Mouse (Mus musculus) stomach, postnatal 0 days (tissue): Measurements from ENCODE around the gene Lactb. TPM values are rescaled to one million over a fixed set of nuclear protein-coding genes. Genes with fewer than 3 reads are reported as not detected.

ENCODE experiments used
- ATAC-seq: fragments of 200-750 bp; cut with Nextera tagmentation; 2 replicates; pipeline ENCODE4 v1.8.0; 2017; ENCODE audit not compliant: low FRiP score, low TSS enrichment
- DNase-seq: peaks from one replicate; pipeline ENCODE4 v3.0.0-alpha.2; 2016; ENCODE audit warnings: low spot score
- H3K27ac ChIP-seq: fragments of 300-500 bp; sonication (generic); replicated peaks from 2 replicates; pipeline ENCODE4 v1.5.1; 2014; ENCODE audit warnings: mild to moderate bottlenecking, control low read depth
- H3K27me3 ChIP-seq: fragments of 300-500 bp; sonication (generic); 2 replicates; pipeline ENCODE4 v1.6.1; 2014; ENCODE audit warnings: low read length; ENCODE audit not compliant: control insufficient read depth, insufficient read depth
- H3K36me3 ChIP-seq: fragments of 300-500 bp; sonication (generic); 2 replicates; pipeline ENCODE4 v1.6.1; 2014; ENCODE audit warnings: low read length, mixed read lengths; ENCODE audit not compliant: control insufficient read depth, insufficient read depth
- H3K4me1 ChIP-seq: fragments of 300-500 bp; sonication (generic); replicated peaks from 2 replicates; pipeline ENCODE4 v1.6.1; 2014; ENCODE audit warnings: antibody characterized with exemption; ENCODE audit not compliant: control insufficient read depth, insufficient read depth
- H3K4me2 ChIP-seq: fragments of 300-500 bp; sonication (generic); replicated peaks from 2 replicates; pipeline ENCODE4 v1.6.1; 2014; ENCODE audit warnings: low read depth, mild to moderate bottlenecking, control low read depth, moderate library complexity
- H3K4me3 ChIP-seq: fragments of 300-500 bp; sonication (generic); 2 replicates; pipeline ENCODE4 v1.5.1; 2014; ENCODE audit warnings: low read depth, low read length, control low read depth
- H3K9ac ChIP-seq: fragments of 300-500 bp; sonication (generic); 2 replicates; pipeline ENCODE4 v1.6.1; 2014; ENCODE audit warnings: mild to moderate bottlenecking, low read length, control low read depth, mixed read lengths
- H3K9me3 ChIP-seq: fragments of 300-500 bp; sonication (generic); 2 replicates; pipeline ENCODE4 v1.6.1; 2016; ENCODE audit warnings: low read length; ENCODE audit not compliant: control insufficient read depth
- CTCF ChIP-seq: IDR thresholded peaks from 2 replicates; pipeline ENCODE4 v1.5.1; 2016; ENCODE audit warnings: antibody characterized with exemption, low read depth, mild to moderate bottlenecking, moderate library complexity
- EP300 ChIP-seq: optimal IDR thresholded peaks from 2 replicates; pipeline ENCODE3; 2016; ENCODE audit warnings: antibody characterized with exemption
- WGBS: fragments of 180-500 bp; shearing (Covaris S2); extraction: QIAGEN DNeasy Blood & Tissue Kit; methylation state at CpG from one replicate; pipeline ENCODE4 v1.1.7; 2014; 5-methylcytosine and 5-hydroxymethylcytosine counted together
- polyA plus RNA-seq: library from polyadenylated mRNA; unstranded; fragments of >200 nt; fragmentation: Nextera tagmentation; extraction: Ambion mirVana; gene quantifications from 2 replicates; pipeline ENCODE4 v1.2.1, GENCODE M21; 2015

Lactb gene
- polyA plus RNA-seq, 1 experiment from 2014 or later = 12.2 TPM

- H3K9ac ChIP-seq = no peak overlapping the region
- no peaks in the 10 kb centered on the region for H3K9me3 ChIP-seq
- ATAC-seq = no peak
- DNase-seq = no peak
- no peak for TF ChIP-seq CTCF
- TF ChIP-seq EP300 = no peak
- no peaks in the 10 kb centered on the region for H3K36me3 ChIP-seq
- H3K27ac ChIP-seq = no peak overlapping the region
- H3K4me2 ChIP-seq = no peak overlapping the region
- H3K4me3 ChIP-seq = no peak overlapping the region
- H3K27me3 ChIP-seq = no peaks in the 10 kb centered on the region
- no peaks in the 10 kb centered on the region for H3K4me1 ChIP-seq
These were observed 63.0 kb downstream of the Lactb start for GRCm38 (mm10) chr9:66912304-66912703.

DNA sequence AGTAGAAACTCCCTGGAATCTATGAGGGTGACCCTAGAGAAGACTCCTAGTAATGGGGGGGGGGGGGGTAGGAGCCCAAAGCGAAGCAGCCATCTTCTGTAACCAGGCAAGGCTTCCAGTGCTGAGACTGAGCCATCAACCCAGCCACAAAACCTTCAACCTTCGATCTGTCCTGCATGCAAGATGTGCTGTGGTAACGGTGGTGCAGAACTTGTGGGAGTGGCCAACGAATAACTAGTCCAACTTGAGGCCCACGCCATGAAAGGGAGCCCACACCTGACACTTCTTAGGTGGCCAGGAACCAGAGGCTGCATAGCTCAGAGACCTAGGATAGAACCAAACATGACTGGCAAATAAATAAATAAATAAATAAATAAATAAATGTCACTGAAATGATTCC is 64.6 kb downstream of the Lactb start:
- TF ChIP-seq EP300 (no peak), CTCF (no peak)
- 89% methylated on average over 5 of the region's 5 CpGs for WGBS
- Histone ChIP-seq H3K9ac (no peak overlapping the region), H3K9me3 (no peaks in the 10 kb centered on the region), H3K4me3 (no peak overlapping the region), H3K4me2 (no peak overlapping the region), H3K27me3 (no peaks in the 10 kb centered on the region), H3K36me3 (no peaks in the 10 kb centered on the region), H3K27ac (no peak overlapping the region), H3K4me1 (no peaks in the 10 kb centered on the region)
- DNase-seq (no peak), ATAC-seq (no peak)

- Histone ChIP-seq H3K9me3 (no peaks in the 10 kb centered on the region), H3K36me3 (no peaks in the 10 kb centered on the region)
- no peak for TF ChIP-seq CTCF
- TF ChIP-seq EP300 = no peak
These were observed 65.4 kb downstream of the Lactb start for GRCm38 (mm10) chr9:66909922-66910321.

DNA sequence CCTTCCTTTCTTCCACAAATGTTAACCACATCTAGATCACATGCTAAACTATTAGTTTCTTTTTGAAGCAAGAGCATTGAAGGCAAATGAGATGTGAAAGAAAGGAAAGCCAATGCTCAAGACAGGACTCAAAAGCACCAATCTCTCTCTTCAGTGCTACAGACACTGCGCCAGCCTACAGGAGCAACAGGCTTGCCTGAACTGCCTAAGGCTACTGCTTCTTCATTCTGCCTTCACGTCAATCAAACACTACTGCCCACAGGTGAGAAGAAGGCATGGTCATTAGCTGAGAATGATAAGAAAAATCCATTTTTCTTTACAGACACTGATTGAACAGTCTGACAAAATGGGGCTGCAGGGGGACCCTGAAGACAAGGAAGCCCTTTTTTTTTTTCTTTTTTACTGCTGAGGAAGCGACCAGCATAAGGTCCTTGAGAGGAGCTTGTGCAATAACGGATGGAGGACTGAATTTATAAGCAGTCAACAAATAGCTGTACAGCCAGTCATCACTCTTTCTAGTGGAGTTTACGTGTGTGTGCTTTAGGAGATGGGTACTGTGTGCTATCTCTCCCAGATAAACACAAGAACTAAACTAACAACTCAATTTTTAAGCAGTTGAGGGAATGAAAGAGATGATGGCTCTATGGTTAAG is 67.4 kb downstream of the Lactb start:
- WGBS = 71% methylated on average over 5 of the region's 5 CpGs
- Histone ChIP-seq H3K4me2 (no peak overlapping the region), H3K9me3 (no peaks in the 10 kb centered on the region), H3K27ac (peak overlapping the region; percentile 58; the same call in 1 of the 2 replicates), H3K9ac (no peak overlapping the region), H3K36me3 (no peaks in the 10 kb centered on the region), H3K4me3 (no peak overlapping the region), H3K27me3 (no peaks in the 10 kb centered on the region), H3K4me1 (no peaks in the 10 kb centered on the region)
- no peak for DNase-seq
- no peak for ATAC-seq
- TF ChIP-seq EP300 (no peak), CTCF (no peak)

More at GRCm38 (mm10) chr9:66909922-66910321, 65.4 kb downstream of the Lactb start:
- Histone ChIP-seq H3K27me3 (no peaks in the 10 kb centered on the region), H3K27ac (no peak overlapping the region), H3K4me3 (no peak overlapping the region), H3K4me1 (no peaks in the 10 kb centered on the region), H3K4me2 (no peak overlapping the region), H3K9ac (no peak overlapping the region)
- no peak for DNase-seq
- no peak for ATAC-seq
- WGBS = 71% methylated on average over 7 of the region's 7 CpGs

- no peak overlapping the region for H3K9ac ChIP-seq
- 87% methylated on average over 8 of the region's 8 CpGs for whole genome bisulfite sequencing
- ATAC-seq = no peak
These were observed 68.2 kb downstream of the Lactb start for GRCm38 (mm10) chr9:66907126-66907525.

GRCm38 (mm10) chr9:66905990-66906389 is 69.3 kb downstream of the Lactb start:
- 50% methylated on average over 9 of the region's 9 CpGs for WGBS
- Histone ChIP-seq H3K36me3 (no peaks in the 10 kb centered on the region), H3K4me1 (no peaks in the 10 kb centered on the region), H3K27ac (0 out of 2 replicates have a peak overlapping the region, but pooled peaks have one; percentile 25), H3K9ac (no peak overlapping the region), H3K9me3 (no peaks in the 10 kb centered on the region), H3K4me3 (no peak overlapping the region), H3K27me3 (no peaks in the 10 kb centered on the region), H3K4me2 (no peak overlapping the region)
- TF ChIP-seq EP300 (no peak), CTCF (no peak)
- ATAC-seq (no peak), DNase-seq (no peak)

More at GRCm38 (mm10) chr9:66907126-66907525, 68.2 kb downstream of the Lactb start:
- no peak overlapping the region for H3K4me3 ChIP-seq
- H3K4me2 ChIP-seq = no peak overlapping the region
- H3K9me3 ChIP-seq = no peaks in the 10 kb centered on the region
- H3K27ac ChIP-seq = no peak overlapping the region
- no peak for DNase-seq
- TF ChIP-seq CTCF = no peak
- no peak for TF ChIP-seq EP300
- no peaks in the 10 kb centered on the region for H3K36me3 ChIP-seq
- H3K27me3 ChIP-seq = no peaks in the 10 kb centered on the region
- no peaks in the 10 kb centered on the region for H3K4me1 ChIP-seq

Other genes with a start within 250 kb of the Lactb start
- 6.4 and 7.3 TPM in 2 replicates for gene Aph1b, start 180.0 kb downstream of the Lactb start, polyA plus RNA-seq
- 0.12 and 0.23 TPM in 2 replicates for gene Gm10647, start 178.4 kb downstream of the Lactb start, polyA plus RNA-seq
- gene Aph1c, start 140.8 kb downstream of the Lactb start, polyA plus RNA-seq = 3.0 and 3.2 TPM in 2 replicates
- 9.2 and 9.4 TPM in 2 replicates for gene Rab8b, start 55.8 kb downstream of the Lactb start, polyA plus RNA-seq
- 768 and 843 TPM in 2 replicates for gene Rps27l, start 29.4 kb downstream of the Lactb start, polyA plus RNA-seq
- 1,738 and 2,538 TPM in 2 replicates for gene Tpm1, start 73.9 kb upstream of the Lactb start, polyA plus RNA-seq